Mouse (Mus musculus) embryonic facial prominence, embryonic 11.5 days (tissue): ENCODE results near the gene Olfr175-ps1. TPM values are rescaled to one million over a fixed set of nuclear protein-coding genes. Genes with fewer than 3 reads are reported as not detected.

Experiments
- ATAC-seq: fragments of 200-750 bp; cut with Nextera tagmentation; replicated peaks from 2 replicates; pipeline ENCODE4 v1.8.0; 2017; ENCODE audit warnings: low read depth; ENCODE audit not compliant: insufficient number of reproducible peaks, low FRiP score, low TSS enrichment
- DNase-seq: peaks from one replicate; pipeline ENCODE4 v3.0.0-alpha.2; 2015; ENCODE audit warnings: low spot score
- H3K27ac ChIP-seq: fragments of 300-500 bp; sonication (generic); replicated peaks from 2 replicates; pipeline ENCODE4 v1.5.1; 2014; ENCODE audit warnings: mild to moderate bottlenecking, low read depth, low read length, control low read depth
- H3K27me3 ChIP-seq: fragments of 300-500 bp; sonication (generic); 2 replicates; pipeline ENCODE4 v1.6.1; 2014; ENCODE audit warnings: mild to moderate bottlenecking, low read length, moderate library complexity, mixed read lengths; ENCODE audit not compliant: control insufficient read depth, insufficient read depth
- H3K36me3 ChIP-seq: fragments of 300-500 bp; sonication (generic); replicated peaks from 2 replicates; pipeline ENCODE4 v1.6.1; 2014; ENCODE audit warnings: low read depth, mild to moderate bottlenecking, low read length, moderate library complexity, mixed read lengths; ENCODE audit not compliant: control insufficient read depth, insufficient read depth
- H3K4me1 ChIP-seq: fragments of 300-500 bp; sonication (generic); 2 replicates; pipeline ENCODE4 v1.6.1; 2014; ENCODE audit warnings: low read length, mixed read lengths; ENCODE audit not compliant: control insufficient read depth, insufficient read depth
- H3K4me2 ChIP-seq: fragments of 300-500 bp; sonication (generic); 2 replicates; pipeline ENCODE4 v1.6.1; 2014; ENCODE audit warnings: low read depth, mild to moderate bottlenecking, control low read depth, low read length, moderate library complexity
- H3K4me3 ChIP-seq: fragments of 300-500 bp; sonication (generic); 2 replicates; pipeline ENCODE4 v1.5.1; 2014; ENCODE audit warnings: low read depth, low read length, control low read depth
- H3K9ac ChIP-seq: fragments of 300-500 bp; sonication (generic); replicated peaks from 2 replicates; pipeline ENCODE4 v1.6.1; 2014; ENCODE audit warnings: mild to moderate bottlenecking, control low read depth, low read length
- H3K9me3 ChIP-seq: fragments of 300-500 bp; sonication (generic); replicated peaks from 2 replicates; pipeline ENCODE4 v1.6.1; 2016; ENCODE audit warnings: mild to moderate bottlenecking, low read length, inconsistent platforms, mixed read lengths; ENCODE audit not compliant: control insufficient read depth
- WGBS: fragments of 180-500 bp; shearing (Covaris S2); extraction: QIAGEN DNeasy Blood & Tissue Kit; methylation state at CpG from one replicate; pipeline ENCODE4 v1.1.7; 2014; 5-methylcytosine and 5-hydroxymethylcytosine counted together
- polyA plus RNA-seq: library from polyadenylated mRNA; unstranded; fragments of >200 nt; fragmentation: Nextera tagmentation; extraction: Ambion mirVana; gene quantifications from 2 replicates; pipeline ENCODE4 v1.2.1, GENCODE M21; 2014

The Olfr175-ps1 gene
- not detected in 2 replicates for polyA plus RNA-seq

GRCm38 (mm10) chr16:58826732-58827319 lies at the start of gene Olfr175-ps1:
Olfr175-ps1 (minus strand) TSS chr16:58826782.
- no peaks in the 10 kb centered on the region for H3K9me3 ChIP-seq
- 85% methylated on average over 1 of the region's 1 CpGs for WGBS
- H3K27ac ChIP-seq = no peak within 1 kb of the TSS
- DNase-seq = no peak
- no peak within 1 kb of the TSS for H3K9ac ChIP-seq
- H3K27me3 ChIP-seq = no peaks in the 10 kb centered on the region
- no peak within 1 kb of the TSS for H3K4me2 ChIP-seq
- H3K4me1 ChIP-seq = no peaks in the 10 kb centered on the region
- ATAC-seq = no peak
- H3K4me3 ChIP-seq = no peak within 1 kb of the TSS
- H3K36me3 ChIP-seq = no peaks in the 10 kb centered on the region

- Histone ChIP-seq H3K4me1 (no peaks in the 10 kb centered on the region), H3K4me2 (no peak within 1 kb of the TSS), H3K9me3 (no peaks in the 10 kb centered on the region), H3K36me3 (no peaks in the 10 kb centered on the region), H3K4me3 (no peak within 1 kb of the TSS), H3K9ac (no peak within 1 kb of the TSS), H3K27me3 (no peaks in the 10 kb centered on the region), H3K27ac (no peak within 1 kb of the TSS)
- ATAC-seq (no peak), DNase-seq (no peak)
- WGBS = 66% methylated on average over 1 of the region's 1 CpGs
Measured at GRCm38 (mm10) chr16:58874668-58875067, 48.1 kb upstream of the Olfr175-ps1 start, which contains the start of gene Olfr177. Olfr177 (minus strand) TSS chr16:58874768.

- Histone ChIP-seq H3K9ac (no peak overlapping the region), H3K27ac (no peak overlapping the region), H3K27me3 (no peaks in the 10 kb centered on the region), H3K36me3 (no peaks in the 10 kb centered on the region), H3K4me2 (no peak overlapping the region), H3K4me3 (no peak overlapping the region), H3K4me1 (no peaks in the 10 kb centered on the region), H3K9me3 (no peaks in the 10 kb centered on the region)
- ATAC-seq = no peak
- no peak for DNase-seq
- 85% methylated on average over 1 of the region's 1 CpGs for WGBS
Measured at GRCm38 (mm10) chr16:58861479-58861878, 34.9 kb upstream of the Olfr175-ps1 start.

- DNase-seq (no peak), ATAC-seq (no peak)
- no peak overlapping the region for H3K9ac ChIP-seq
- no peak overlapping the region for H3K4me2 ChIP-seq
- no peak overlapping the region for H3K4me3 ChIP-seq
- no peak overlapping the region for H3K27ac ChIP-seq
- H3K4me1 ChIP-seq = no peaks in the 10 kb centered on the region
- no peaks in the 10 kb centered on the region for H3K27me3 ChIP-seq
- WGBS = 93% methylated on average over 2 of the region's 2 CpGs
- no peaks in the 10 kb centered on the region for H3K9me3 ChIP-seq
- no peaks in the 10 kb centered on the region for H3K36me3 ChIP-seq
Measured at GRCm38 (mm10) chr16:58860032-58860737, 33.6 kb upstream of the Olfr175-ps1 start.

DNA sequence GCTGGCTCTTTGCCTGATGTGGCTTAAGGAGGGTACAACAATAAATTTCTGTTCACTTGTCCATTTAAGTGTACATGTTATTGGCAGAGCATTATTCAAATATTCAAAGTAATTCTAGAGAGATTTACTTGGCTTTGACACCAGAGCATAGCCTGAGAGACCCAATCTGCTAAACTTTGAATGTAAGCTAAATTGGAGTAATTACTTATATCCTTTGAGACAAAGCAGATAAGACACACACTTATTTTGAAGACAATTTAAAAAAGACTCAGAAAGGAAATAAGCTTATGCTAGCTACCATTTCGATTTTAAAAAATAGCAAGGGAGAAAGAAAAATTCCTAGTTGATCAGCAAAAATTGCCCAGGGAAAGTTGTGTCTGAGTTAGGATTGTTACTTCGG lies 26.4 kb downstream of the Olfr175-ps1 start, which contains the start of gene Olfr173:
Gene Olfr173, minus strand, starts transcription at position 101 of the 400 bp plus-strand sequence.
- ATAC-seq = no peak
- WGBS = 73% methylated on average over 2 of the region's 2 CpGs
- Histone ChIP-seq H3K4me3 (no peak within 1 kb of the TSS), H3K4me1 (no peaks in the 10 kb centered on the region), H3K4me2 (no peak within 1 kb of the TSS), H3K27me3 (no peaks in the 10 kb centered on the region), H3K9me3 (no peaks in the 10 kb centered on the region), H3K27ac (no peak within 1 kb of the TSS), H3K36me3 (no peaks in the 10 kb centered on the region), H3K9ac (no peak within 1 kb of the TSS)
- no peak for DNase-seq

Other genes starting within 250 kb of the Olfr175-ps1 start
- not detected in 2 replicates for gene Gm813, start 209.8 kb downstream of the Olfr175-ps1 start, polyA plus RNA-seq
- not detected in 2 replicates for gene E330017A01Rik, start 188.0 kb downstream of the Olfr175-ps1 start, polyA plus RNA-seq
- gene Cpox, start 156.5 kb downstream of the Olfr175-ps1 start, polyA plus RNA-seq = 21.0 and 22.0 TPM in 2 replicates
- gene Gpr15, start 107.7 kb downstream of the Olfr175-ps1 start, polyA plus RNA-seq = not detected in 2 replicates
- 143 and 145 TPM in 2 replicates for gene Cldnd1, start 98.9 kb downstream of the Olfr175-ps1 start, polyA plus RNA-seq
- not detected in 2 replicates for gene Olfr172, start 63.6 kb downstream of the Olfr175-ps1 start, polyA plus RNA-seq
- 0.11 TPM in 1 of 2 replicates, not detected in the other for gene Olfr173, start 26.5 kb downstream of the Olfr175-ps1 start, polyA plus RNA-seq
- gene Olfr177, start 48.0 kb upstream of the Olfr175-ps1 start, polyA plus RNA-seq = not detected in 2 replicates
- not detected in 2 replicates for gene Olfr178, start 65.3 kb upstream of the Olfr175-ps1 start, polyA plus RNA-seq
- not detected in 2 replicates for gene Olfr181, start 102.0 kb upstream of the Olfr175-ps1 start, polyA plus RNA-seq
- gene Olfr180, start 102.6 kb upstream of the Olfr175-ps1 start, polyA plus RNA-seq = not detected in 2 replicates
- not detected in 2 replicates for gene Olfr183, start 168.6 kb upstream of the Olfr175-ps1 start, polyA plus RNA-seq
- not detected in 2 replicates for gene Olfr186, start 203.5 kb upstream of the Olfr175-ps1 start, polyA plus RNA-seq
- not detected in 2 replicates for gene Olfr187, start 213.0 kb upstream of the Olfr175-ps1 start, polyA plus RNA-seq